Mouse (Mus musculus) heart, adult 8-10 months (tissue): ENCODE results near the gene Hvcn1. TPM values are rescaled to one million over a fixed set of nuclear protein-coding genes. Genes with fewer than 3 reads are reported as not detected.
A peak's percentile ranks its signal among the peaks of the same experiment; 100 is the strongest.

Experiments
- DNase-seq: peaks from one replicate; pipeline ENCODE4 v3.0.0; 2022; ENCODE audit warnings: low spot score
- total RNA-seq, 4 experiments: library from RNA; stranded (reverse); gene quantifications; 2 replicates each; pipeline ENCODE4 v1.2.4; 2022

The Hvcn1 gene
- total RNA-seq, 4 experiments from 2014 or later = 1.1 to 1.8 (median 1.5) TPM

DNA sequence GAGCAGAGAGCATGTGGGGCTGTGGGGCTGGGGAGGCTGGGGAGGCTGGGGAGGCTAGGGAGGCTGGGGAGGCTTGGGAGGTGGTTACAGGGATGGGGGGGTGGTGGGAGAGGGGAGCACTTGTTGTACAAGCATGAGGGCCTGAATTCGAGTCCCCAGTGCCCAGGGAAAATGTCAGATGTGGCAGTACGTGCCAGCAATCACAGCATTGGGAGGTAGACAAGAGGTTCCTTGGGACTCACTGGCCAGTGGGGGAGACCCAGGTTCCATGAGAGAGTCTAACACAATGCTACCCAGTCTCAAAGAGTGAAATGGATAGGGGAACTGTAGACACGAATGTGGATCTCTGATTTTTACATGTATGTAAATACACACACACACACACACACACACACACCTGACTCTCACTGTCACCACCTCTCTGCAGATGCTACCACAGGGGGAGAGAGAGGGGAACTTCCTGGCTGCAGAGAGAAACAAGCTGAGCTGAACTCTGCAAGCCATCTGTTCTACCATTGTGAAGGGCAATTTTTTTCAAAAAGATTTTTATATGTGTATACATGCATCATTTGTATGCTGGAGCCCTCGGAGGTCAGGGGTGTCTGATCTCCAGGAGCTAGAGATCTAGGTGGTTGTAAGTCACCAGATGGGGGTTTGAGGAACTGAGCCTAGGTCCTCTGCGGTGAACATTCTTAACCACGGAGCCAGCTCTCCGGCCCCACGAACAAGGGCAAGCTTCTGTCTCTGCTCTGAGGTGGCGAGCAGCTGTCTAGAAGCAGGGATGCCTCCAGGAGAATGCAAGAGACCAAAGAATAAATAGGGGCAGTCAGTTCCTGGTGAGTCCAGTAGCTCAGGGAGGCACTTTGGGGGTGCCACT is 28.0 kb downstream of the Hvcn1 start:
- no peak for DNase-seq

- no peak for DNase-seq
Measured at GRCm38 (mm10) chr5:122235196-122235836, 28.7 kb downstream of the Hvcn1 start.

DNA sequence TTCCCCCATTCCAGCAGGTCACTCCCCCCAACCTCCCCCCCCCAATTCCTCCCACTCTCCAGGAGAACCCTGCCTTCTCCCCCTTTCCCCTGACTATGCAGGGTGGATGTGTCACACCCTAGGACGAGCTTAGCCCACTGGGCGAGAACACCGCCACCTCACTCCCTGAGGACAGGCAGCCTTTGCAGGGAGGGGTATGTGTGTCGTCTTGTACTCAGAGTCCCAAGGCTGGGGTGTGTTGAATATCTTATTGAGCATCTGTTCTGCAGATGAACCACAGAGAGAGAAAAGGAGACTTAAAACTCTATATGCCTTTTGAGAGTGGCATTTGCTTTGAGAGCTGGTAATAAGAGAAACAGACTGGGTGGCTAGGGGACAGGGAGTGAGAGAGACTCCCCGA is 30.6 kb downstream of the Hvcn1 start:
- no peak for DNase-seq

GRCm38 (mm10) chr5:122239618-122240017 is 33.0 kb downstream of the Hvcn1 start:
- no peak for DNase-seq

- DNase-seq = no peak
Measured at GRCm38 (mm10) chr5:122240521-122240920, 33.9 kb downstream of the Hvcn1 start.

GRCm38 (mm10) chr5:122240989-122241388 is 34.4 kb downstream of the Hvcn1 start:
- no peak for DNase-seq

GRCm38 (mm10) chr5:122242521-122243123 is 36.0 kb downstream of the Hvcn1 start:
- DNase-seq = peak; percentile 24

GRCm38 (mm10) chr5:122243781-122244523 is 37.3 kb downstream of the Hvcn1 start:
- DNase-seq = no peak

DNA sequence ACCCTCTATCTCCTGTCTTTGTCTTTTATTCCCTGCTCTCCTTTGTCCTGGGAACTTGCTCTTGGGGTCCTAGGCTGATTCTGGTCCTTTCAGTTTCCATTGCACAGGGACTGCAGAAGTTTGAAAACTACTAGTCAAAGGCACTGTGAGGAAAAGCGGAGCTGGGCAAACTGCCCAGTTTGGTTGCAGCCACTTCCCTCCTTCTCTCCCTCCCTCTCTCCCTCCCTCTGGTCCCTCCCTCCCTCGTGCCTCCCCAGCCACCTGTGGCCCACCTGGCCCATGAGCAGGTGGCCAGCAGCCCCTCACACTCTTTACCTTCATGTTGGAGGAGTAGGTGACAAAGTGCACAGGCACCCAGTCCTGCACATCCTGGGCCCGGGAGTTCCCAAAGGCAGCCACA is 38.6 kb downstream of the Hvcn1 start:
- no peak for DNase-seq

- DNase-seq = no peak
Measured at GRCm38 (mm10) chr5:122246547-122247167, 40.1 kb downstream of the Hvcn1 start.

GRCm38 (mm10) chr5:122247529-122247928 is 40.9 kb downstream of the Hvcn1 start:
- DNase-seq = peak; percentile 61

DNA sequence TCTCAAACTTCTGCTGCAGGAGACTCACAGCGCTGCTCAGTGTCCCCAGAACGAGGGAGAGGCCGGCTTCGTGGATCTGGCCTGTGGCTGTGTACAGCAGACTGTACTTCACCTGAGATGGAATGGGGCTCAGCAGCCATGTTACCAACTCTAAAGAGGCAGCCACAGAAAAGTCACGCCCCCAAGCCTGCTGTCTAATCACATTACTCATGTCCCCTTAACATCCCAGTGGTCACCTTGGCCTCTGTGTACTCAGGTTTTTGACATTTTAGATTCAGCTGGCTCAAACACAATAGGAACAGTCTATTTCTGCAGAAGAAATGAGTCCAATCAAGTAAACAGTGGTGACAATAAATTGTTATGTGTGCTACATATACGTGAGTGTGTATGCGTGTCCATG is 41.3 kb downstream of the Hvcn1 start:
- DNase-seq = no peak

DNA sequence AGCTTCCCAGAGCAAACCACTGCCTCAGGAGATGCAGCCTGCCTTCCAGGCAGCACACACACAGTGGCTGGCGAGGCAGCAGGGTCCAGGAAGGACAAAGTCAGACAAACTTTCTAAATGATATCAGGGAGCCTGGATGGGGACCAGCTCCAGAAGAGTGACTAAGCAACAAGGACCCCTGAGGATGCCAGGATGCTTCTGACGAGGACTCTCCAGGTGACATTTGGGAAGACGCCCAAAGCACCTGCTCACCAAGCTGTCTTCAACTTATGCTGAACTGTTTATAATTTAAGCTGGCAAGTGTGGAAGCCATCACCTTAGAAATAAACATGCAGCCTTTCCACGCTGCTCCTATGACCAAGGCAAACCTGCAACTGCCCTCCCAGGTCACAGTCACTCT is 42.7 kb downstream of the Hvcn1 start:
- DNase-seq = no peak

DNA sequence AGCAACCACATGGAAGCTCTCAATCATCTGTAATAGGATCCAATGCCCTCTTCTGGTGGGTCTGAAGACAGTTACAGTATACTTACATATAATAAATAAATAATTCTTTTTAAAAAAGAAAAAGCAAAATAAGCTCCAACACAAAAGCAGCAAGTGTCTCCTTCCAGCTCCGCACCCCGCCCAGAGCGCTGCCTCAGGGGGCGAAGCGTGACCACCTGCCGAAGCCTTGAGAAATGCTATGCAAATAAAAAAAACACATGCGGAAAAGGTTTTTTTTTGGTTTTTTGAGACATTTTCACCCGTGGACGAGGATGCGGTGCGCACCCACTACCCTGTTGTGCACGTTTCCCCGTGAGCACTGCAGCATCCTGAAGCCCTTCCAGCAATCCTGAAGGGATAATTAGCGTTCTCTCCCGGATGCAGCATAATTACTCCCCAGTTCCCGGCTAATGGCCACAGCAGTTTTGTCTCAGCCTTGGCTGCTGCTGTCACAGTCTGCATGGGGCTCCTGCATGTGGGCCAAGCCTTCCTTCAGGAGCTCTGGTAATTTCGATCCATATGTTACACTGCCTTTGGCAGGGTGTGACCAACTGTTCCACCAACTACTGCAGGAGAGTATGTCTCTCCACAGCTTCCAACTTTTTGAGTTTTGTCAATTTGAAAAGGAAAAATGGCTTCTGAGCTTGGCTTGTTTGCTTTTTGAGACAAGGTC is 45.4 kb downstream of the Hvcn1 start:
- no peak for DNase-seq

DNA sequence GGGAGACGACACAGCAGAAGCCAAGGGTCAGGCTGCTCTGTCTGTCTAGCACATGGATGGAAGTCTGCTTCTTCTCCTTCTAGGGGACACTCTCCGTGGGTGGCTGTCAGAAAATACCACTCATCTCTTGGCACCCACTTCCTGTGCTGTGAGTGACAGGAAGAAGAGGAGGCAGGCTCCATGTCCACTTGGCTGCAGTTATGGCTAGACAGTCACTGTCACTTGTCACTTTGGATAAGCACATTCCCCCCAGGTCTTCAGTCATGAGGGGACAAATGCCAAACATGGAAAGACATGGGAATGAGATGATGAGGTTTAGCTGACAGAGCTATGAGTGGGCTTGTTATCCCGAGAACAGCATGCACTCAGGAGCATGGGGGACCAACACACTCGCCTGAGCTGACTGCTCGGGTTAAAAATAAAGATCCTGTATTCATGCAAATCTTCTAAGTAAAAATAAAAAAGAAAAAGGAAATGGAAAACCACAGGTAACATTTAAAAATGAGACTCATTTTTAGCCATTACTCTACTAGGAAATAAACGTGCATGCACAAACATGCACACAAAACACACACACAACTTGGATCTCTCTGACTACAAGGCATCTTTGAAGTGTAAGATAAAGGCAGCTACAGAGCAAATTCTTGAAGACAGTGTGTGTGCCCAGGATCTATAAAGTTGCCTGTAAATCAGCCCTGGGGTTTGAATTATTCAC is 51.6 kb downstream of the Hvcn1 start:
- DNase-seq = no peak

GRCm38 (mm10) chr5:122262104-122262503 is 55.5 kb downstream of the Hvcn1 start:
- DNase-seq = no peak

GRCm38 (mm10) chr5:122263933-122264905 is 57.6 kb downstream of the Hvcn1 start, which contains the start of gene Tctn1:
Gene Tctn1 (minus strand): TSS chr5:122264460.
- peak; percentile 85 for DNase-seq

GRCm38 (mm10) chr5:122265187-122265586 is 58.6 kb downstream of the Hvcn1 start:
- DNase-seq = no peak

GRCm38 (mm10) chr5:122265942-122266341 is 59.3 kb downstream of the Hvcn1 start:
- DNase-seq = no peak
